Mouse (Mus musculus) CD4-positive, CD25-positive, alpha-beta regulatory T cell, adult 4 months (primary cell): ENCODE data around the gene Csf2. TPM values are rescaled to one million over a fixed set of nuclear protein-coding genes. Genes with fewer than 3 reads are reported as not detected.

Source experiments
- ATAC-seq: one replicate; pipeline ENCODE4 v1.8.0; 2017
- polyA plus RNA-seq, 2 experiments: library from polyadenylated mRNA; unstranded; fragments of 100-300 nt; shearing (Covaris generic); gene quantifications; one replicate each; pipeline ENCODE4 v1.2.1; 2017

Gene Csf2
- polyA plus RNA-seq, 2 experiments from 2014 or later, result 0.89 to 1.2 TPM

DNA sequence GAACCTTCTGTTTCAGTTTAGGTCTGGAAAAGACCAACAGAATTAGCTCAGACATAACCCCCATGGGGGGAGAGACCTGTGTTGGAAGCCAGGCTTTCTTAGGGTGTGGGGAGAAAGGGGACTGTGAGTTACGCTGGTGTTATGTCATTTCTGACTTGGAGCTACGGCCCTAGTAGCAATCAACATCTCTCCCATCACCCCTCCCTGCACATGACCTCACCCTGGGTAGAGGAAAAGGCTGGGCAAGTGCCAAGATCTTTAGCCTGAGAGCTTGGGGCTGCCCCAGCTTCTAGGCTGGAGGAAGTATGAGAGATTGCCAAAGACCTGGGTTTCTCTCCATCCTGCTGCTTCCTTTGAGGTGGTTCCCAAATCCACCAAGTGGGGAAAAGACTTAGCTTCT is 12.5 kb downstream of the Csf2 start:
- ATAC-seq, result no peak

DNA sequence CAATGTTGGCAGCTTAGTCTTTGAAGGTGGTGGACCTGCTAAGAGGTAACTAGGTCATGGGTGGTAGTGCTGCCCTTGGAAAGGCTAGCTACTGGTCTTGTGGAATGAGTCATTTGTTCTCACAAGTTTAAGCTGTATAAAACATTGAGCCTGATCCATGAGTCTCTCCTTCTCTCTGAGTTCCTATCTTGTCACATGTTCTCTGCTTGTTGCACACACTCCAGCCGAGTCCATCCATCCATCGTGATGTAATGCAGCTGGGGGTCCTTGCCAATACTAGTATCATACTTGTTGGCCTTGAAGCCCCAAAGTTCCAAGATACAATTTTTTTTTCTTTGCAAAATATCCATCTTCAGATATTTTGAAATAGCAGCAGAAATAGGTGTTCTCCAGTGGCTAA is 22.0 kb downstream of the Csf2 start:
- no peak for ATAC-seq

DNA sequence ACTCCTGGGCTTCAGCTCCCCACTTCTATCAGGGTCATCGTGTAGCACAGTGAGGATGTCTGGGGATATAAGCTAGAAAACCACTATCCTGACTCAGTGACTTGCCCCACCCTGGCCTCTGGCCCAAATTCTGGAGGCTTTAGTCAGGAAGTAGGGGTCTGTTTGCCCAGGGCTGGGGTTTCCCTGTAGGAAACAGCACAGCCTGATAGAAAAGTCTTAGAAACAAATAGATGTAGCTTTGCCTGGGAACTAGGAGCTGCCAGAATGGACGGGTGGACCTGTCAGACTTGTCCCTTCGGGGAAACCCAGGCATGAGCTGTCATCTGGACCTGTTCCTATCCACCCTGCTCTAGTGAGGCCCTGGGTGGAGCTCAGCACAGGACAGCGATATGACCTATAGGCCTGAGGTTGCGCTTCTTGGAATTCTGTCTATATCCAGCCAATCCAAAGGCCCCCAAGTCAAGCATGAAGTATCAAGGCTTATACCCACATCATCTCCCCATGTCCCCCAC is 24.9 kb downstream of the Csf2 start:
- no peak for ATAC-seq

DNA sequence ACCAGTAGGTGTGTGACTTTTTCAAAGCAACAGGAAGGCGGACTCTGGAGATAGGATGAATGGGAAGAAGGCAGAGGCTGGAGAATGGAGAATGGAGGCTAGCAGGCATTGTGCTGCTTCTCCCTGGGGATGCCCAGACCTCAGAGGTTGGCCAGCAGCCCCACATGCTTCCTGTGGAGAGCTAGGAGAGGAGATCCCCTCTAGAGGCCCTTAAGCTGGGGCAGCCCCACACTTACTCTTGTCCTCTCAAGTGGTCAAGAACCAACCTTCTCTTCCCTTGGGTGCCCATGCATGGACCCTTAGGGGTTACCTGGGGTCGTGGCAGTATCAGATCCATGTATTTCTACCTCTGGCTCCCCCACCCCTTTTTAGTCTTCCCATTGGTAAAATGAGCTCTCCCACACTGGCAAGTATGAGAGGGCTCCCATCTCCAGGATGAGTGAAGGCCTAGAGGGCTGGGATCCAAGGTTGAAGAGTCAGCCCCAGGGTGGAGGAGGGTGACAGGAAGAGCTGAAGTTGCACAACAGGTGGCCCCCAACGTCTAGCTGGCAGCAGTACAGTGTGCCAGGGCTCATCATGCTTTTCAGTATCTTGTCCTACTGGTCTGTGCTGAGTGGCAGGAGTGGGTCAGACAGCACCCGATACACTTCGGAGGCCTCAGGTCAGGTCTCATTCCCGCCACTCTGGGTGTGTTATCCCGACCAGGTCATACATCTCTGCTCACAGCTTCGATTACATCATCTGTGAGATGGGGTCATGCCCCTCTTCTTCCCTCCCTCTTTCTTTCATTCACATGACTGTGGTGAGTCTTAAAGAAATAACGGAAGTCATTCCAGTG is 25.6 kb downstream of the Csf2 start:
- ATAC-seq, result no peak

DNA sequence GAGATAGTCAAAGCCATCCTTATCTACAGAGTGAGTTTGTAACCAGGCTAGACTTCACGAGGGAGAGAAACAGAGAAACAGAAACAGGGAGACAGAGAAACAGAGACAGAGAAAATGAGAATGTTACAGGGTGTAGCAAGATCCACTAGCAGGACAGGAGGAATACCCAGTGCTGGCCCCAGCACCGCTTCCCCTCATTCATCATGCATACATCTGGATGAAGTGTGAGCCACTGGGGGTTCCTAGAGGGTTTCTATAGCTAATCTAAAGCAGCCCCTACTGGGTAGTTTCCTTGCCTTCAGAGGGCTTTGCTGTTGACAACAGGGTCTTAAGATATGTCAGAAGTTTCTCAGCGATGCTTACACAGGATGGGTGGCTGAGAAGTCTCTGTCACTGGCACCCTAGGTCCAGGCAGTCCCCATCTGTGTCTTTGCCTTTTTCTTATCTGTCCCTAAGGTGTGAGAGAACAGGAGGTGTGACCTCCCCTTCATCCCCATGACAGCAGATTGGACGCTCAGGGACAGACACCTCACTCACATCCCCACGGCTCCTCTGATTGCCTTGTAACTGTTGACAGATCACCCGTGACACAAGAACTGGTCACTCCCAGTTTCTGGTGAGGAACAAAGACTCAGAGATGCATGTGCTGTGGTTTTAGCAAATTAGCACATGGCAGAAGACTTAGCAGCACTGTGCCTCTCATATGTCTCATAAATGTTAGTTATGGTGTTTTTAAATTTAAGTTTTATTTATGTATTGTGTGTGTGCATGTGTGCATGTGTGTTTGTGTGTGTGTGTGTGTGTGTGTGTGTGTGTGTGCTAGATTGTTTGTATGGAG is 29.3 kb downstream of the Csf2 start:
- no peak for ATAC-seq

DNA sequence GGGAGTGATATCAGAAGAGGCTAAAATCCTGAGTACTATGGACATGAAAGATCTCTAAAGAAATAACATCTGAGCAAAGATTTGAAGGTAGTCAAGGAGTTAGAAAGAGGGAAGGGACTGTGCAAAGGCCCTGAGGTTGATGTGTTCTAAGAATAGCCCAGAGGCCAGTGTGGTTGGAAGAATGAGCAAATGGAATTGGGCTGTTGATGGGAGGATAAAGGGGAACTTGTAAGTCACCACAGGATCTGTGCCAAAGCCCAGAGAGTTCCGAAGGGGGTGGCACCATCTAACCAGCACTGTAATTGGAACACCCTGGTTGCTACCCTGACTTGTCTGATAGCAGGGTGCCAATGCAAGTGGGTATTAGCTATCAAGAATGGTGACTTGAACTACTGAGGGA is 30.3 kb downstream of the Csf2 start:
- ATAC-seq, result no peak

DNA sequence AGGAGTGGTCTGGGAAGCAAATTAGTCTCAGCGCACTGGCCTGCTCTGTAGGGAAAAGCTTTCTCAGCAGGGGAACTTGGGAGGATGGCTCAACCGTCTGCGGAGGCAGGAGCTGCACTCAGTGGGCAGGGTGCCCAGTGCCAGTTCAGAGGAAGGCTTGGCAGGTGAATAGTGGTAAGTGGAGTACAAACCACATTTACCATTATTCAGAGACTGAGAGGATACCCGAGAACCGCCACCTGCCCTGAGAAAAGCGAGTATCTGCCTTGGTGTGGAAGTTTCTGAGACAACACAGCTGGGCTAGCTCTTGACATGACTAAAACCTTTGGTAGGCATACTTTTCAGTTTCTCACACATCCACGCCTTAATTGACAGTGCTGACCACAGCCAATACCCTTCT is 32.1 kb downstream of the Csf2 start:
- ATAC-seq, result no peak

DNA sequence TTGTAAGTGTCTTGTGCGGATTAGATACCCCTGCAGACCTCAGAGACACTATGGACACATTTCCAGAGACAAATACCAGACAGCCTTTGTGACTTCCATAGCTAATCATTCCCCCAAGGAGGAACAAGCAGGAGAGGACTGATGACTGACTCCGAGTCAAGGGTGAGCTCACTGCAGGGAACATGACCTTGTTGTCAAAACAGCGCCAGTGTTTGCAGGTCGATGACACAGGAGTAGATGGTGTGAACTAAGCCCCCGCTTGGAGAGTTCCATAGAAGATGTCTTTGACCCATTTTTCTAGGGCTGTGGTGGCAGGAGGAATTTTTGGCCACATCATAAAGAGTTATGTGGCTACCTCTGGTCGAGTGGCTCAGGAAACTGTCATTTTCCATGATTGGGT is 33.4 kb downstream of the Csf2 start:
- ATAC-seq, result no peak

DNA sequence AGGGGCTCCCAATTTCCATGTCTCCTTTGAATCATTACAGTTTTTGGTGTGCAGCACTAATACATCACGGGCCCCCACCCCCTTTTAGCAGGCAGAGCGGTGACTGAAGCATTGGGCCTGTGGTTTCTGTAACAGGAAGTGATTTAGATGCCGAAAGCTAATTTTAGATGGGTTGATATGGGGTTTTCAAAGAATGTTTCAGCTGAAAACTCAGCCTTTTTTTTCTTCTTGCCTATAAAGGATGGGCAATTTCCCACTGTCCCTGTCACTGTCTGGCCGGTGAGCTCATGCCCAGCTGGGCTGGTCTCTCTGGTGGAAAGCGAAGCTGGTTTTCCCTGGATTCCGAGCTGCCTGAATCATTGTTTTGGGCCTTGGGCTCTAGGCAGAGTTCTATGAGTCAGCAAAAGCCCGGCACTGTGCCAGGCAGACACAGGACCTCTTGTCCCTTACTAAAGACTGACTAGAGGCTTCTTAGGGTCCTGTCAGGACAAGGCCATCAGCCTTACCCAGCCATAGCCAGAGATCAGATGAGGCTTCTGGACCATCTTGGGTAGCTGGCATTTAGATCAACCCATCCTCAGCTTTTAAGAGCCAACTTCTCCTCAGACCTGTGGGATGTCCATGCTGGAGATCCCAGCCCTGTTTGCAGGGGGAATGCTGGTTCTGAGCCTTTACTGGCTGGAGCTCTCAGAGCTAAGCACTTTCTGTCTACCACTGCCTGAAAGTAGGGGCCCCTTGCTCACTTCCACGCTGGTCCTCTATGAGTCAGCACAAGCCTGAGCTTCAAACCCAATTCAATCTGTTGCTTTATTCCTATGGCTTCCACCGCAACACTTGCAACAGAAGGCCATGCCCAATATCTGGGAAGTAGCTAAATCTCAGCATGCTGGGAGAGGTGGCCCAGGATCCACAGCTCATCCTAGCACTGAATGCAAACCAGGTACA is 34.7 kb downstream of the Csf2 start:
- ATAC-seq, result peak; percentile 70

DNA sequence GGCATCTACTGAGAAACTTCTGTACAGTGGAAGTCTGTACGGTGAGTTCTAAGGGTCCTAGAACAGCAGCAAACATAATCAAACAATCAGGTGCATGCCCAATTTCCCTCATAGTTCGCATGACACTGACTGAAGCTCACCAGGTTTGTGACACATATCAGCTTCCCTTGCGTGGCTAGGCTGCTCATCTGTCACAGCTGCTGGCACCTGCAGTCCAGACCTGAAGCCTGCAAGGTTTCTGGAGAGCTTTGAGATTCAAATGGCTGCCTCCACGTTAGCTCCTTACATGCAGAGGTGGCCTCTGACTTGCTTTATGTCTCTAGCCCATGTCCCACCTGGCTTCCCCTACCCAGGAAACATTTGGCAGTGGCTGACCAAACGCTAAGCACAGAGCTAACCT is 35.8 kb downstream of the Csf2 start:
- ATAC-seq, result no peak

DNA sequence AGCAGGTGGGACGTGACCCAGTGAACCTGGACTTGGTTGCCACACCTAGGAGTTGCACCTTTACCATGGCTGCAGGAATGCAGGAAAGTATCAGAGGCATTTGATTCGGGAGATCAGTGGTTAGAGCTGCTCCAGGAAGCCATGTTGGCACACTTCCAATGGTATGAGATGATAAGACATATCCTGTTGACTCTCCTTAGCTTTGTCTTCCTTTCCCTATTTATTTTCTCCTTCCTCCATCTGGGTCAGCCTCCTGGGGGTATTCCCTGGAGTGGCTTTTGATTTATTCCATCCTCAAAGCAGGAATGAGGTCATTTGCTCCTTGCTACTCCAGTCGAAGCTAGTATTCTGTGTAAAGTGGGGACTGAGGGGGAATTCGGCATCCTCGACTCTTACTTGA is 42.5 kb downstream of the Csf2 start:
- no peak for ATAC-seq

DNA sequence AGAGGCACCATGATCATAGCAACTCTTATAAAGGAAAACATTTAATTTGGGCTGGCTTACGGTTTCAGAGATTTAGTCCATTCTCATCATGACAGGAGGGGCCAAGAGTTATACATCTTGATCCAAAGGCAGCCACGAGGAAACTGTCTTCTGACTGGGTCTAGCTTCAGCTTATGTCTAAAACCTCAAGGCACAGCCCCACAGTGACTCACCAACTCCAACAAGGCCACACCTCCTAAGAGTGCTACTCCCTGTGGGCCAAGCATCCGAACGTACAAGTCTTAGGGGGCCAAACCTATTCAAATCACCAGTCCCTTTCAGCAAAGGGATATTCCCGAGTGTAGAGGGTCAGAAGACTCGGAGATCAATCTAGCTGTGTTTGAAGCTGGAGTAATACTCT is 44.1 kb downstream of the Csf2 start:
- no peak for ATAC-seq

DNA sequence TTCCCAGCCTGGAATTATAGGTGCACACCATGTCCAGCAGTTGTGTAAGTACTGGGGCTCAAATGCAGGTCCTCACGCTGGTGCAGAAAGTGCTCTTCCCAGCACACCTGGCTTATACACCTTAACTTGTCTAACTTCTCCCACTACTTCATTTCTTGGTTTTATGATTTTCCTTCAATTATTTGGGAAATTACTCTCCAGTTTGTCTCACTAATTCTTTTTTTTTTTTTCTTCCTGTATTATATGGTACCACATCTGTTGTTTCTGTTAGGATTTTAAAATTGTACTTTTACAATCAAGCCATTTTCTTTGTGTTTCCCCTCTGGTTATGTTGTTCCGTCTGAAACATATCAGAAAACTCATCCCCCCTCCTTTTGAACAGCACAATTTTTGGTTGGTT is 44.7 kb downstream of the Csf2 start:
- no peak for ATAC-seq

DNA sequence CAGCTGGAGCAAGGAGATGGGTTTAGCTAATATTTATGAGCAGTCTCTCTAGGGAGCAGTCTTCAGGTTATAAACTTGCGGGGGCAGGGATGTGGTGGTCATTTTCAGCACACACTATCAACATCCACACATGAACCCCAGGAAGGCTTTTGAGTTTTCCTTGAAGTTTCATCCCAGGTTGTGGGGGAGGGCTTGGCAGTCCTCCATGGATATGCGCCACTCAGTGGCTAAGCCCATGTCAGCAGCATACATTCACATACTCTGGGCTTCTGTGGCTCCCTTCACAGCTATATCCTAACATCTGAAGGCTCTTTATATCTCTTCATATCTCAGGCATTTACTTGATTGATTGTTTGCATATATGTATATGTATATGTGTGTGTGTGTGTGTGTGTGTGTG is 46.3 kb downstream of the Csf2 start:
- ATAC-seq, result no peak

DNA sequence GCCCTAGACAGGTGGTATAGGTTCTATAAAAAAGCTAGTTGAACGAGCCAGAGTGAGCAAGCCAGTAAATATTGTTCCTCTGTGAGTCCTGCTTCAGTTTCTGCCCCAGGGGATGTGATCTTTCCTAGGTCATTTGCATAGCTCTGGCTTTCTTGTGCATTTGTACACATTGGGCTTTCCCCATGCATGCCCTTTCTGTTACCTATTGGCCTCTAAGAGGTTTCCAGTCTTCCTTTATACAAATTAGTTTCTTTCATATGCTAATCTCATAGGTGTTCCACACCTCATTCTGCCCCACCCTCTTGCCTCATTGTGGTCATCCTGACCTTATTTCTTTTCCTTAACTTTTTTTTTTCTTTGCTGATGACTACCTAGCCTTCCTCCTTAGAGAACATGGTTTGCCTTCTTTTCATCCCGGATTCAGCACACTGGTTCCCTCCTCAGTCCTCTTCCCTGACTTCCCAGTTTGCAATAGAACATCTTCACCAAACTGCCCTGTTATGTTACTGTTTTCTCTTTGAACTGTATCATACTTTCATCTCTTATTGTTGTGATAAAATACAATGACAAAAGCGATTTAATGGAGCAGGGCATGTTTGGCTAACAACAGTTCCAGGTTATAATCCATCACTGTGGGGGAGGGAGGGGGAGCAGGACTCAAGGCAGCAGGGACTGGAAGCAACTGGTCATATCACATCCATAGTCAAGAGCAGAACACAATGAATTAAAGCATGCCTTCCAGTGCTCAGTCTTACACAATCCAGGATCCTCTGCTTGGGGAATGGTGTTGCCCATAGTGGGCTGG is 47.4 kb downstream of the Csf2 start:
- no peak for ATAC-seq

DNA sequence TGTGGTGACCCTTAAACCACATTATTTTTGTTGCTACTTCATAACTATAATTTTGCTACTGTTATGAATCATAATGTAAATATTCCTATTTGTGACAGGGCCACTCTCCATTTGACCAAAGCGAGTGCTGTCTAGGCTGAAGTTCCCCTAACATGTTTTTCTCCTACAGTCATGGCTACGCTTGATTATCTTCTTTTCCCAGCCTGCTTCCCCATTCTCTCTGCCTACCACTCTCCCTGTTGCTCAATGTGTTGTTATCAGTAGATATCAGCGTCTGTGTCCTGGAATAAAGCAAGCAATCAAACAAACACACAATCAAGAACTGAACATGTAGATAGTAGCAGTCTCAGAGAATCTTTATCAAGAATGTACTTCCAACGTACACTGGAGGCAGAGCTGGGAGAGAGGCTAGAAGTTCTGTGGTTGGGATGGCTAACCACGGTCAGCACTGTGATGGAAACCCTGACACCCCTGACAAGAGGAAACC is 48.1 kb downstream of the Csf2 start:
- ATAC-seq, result no peak

Other genes with a start within 250 kb of the Csf2 start
- not detected for gene Slc22a4, start 221.6 kb downstream of the Csf2 start, polyA plus RNA-seq
- gene Pdlim4, start 180.7 kb downstream of the Csf2 start, polyA plus RNA-seq, result 1 to 10 TPM in 1 of 2 experiments, under 1 TPM in 1; 0.91 to 1.3 TPM
- not detected for gene P4ha2, start 149.6 kb downstream of the Csf2 start, polyA plus RNA-seq
- gene Il3, start 17.6 kb upstream of the Csf2 start, polyA plus RNA-seq, result not detected
- not detected for gene Acsl6, start 54.1 kb upstream of the Csf2 start, polyA plus RNA-seq
- gene Meikin, start 121.0 kb upstream of the Csf2 start, polyA plus RNA-seq, result not detected
- gene Fnip1, start 188.5 kb upstream of the Csf2 start, polyA plus RNA-seq, result 10 to 100 TPM; 12.7 to 12.9 TPM